Mouse (Mus musculus) ES-E14 (cell line): ENCODE data around the gene Lurap1l. TPM values are rescaled to one million over a fixed set of nuclear protein-coding genes. Genes with fewer than 3 reads are reported as not detected.

ENCODE experiments used
- DNase-seq: peaks from one replicate; pipeline ENCODE4 v3.0.0-alpha.2; 2013; ENCODE audit warnings: low read depth, low spot score
- H3K27ac ChIP-seq: 2 replicates; pipeline ENCODE4 v1.5.1; 2012; ENCODE audit warnings: low read depth, mild to moderate bottlenecking, low read length, moderate library complexity, mixed read lengths; ENCODE audit not compliant: poor library complexity, insufficient read depth, severe bottlenecking
- H3K36me3 ChIP-seq: 2 replicates; pipeline ENCODE4 v1.6.1; 2012; ENCODE audit warnings: mild to moderate bottlenecking, low read length, moderate library complexity, mixed read lengths; ENCODE audit not compliant: control insufficient read depth, poor library complexity, insufficient read depth, severe bottlenecking
- H3K4me1 ChIP-seq, 2 experiments: fragments of 150-350 bp in 1 of 2; sonication (generic) in 1 of 2; 2 replicates each; pipeline ENCODE4 v1.6.1; 2012; ENCODE audit warnings: low read length in 2 of 2, mild to moderate bottlenecking in 1 of 2, mixed read lengths in 1 of 2; ENCODE audit not compliant: control insufficient read depth in 2 of 2, insufficient read depth in 2 of 2, poor library complexity in 1 of 2
- H3K4me3 ChIP-seq, 2 experiments: fragments of 150-350 bp in 1 of 2; sonication (generic) in 1 of 2; 2 replicates each; pipeline ENCODE4 v1.5.1; 2012; ENCODE audit warnings: low read length in 2 of 2, low read depth in 1 of 2, mild to moderate bottlenecking in 1 of 2, mixed read lengths in 1 of 2; ENCODE audit not compliant: insufficient read depth in 1 of 2, poor library complexity in 1 of 2, severe bottlenecking in 1 of 2
- H3K9ac ChIP-seq: 2 replicates; pipeline ENCODE4 v1.6.1; 2012; ENCODE audit warnings: low read depth, mild to moderate bottlenecking, low read length, mixed read lengths; ENCODE audit not compliant: poor library complexity, insufficient read depth, severe bottlenecking
- H3K9me3 ChIP-seq: fragments of 150-350 bp; sonication (generic); 2 replicates; pipeline ENCODE4 v1.6.1; 2012; ENCODE audit warnings: low read depth, mild to moderate bottlenecking, low read length; ENCODE audit not compliant: control insufficient read depth, insufficient read depth
- CHD2 ChIP-seq: IDR thresholded peaks from 2 replicates; pipeline ENCODE4 v1.6.1; 2014; ENCODE audit warnings: mild to moderate bottlenecking, low read depth, low read length, inconsistent platforms
- HCFC1 ChIP-seq: IDR thresholded peaks from 2 replicates; pipeline ENCODE4 v1.6.1; 2012; ENCODE audit warnings: low read length, inconsistent platforms, borderline replicate concordance; ENCODE audit not compliant: insufficient read depth
- MAFK ChIP-seq: IDR thresholded peaks from 2 replicates; pipeline ENCODE4 v1.6.1; 2014; ENCODE audit warnings: mild to moderate bottlenecking, low read depth, low read length, inconsistent platforms; ENCODE audit not compliant: insufficient read depth
- ZC3H11A ChIP-seq: IDR thresholded peaks from 2 replicates; pipeline ENCODE4 v1.6.1; 2012; ENCODE audit warnings: low read depth, mild to moderate bottlenecking, inconsistent platforms, low read length, borderline replicate concordance
- ZNF384 ChIP-seq: IDR thresholded peaks from 2 replicates; pipeline ENCODE4 v1.6.1; 2012; ENCODE audit warnings: low read depth, low read length, inconsistent platforms
- in situ Hi-C, 2 experiments: fragments of 600-800 bp; cut with MboI; formaldehyde crosslinking; loops; one replicate each; pipeline ENCODE4 v1.15.1; 2025; ENCODE audit warnings: low sequenced_read_pairs in 2 of 2, inconsistent platforms in 1 of 2; ENCODE audit not compliant: unreplicated experiment in 2 of 2
- total RNA-seq: library from RNA; depleted of rRNA; stranded (reverse); fragments of 300-350 nt; gene quantifications from 2 replicates; pipeline ENCODE4 v1.2.3, GENCODE M21; 2012; rRNA removed

Gene Lurap1l
- total RNA-seq, 1 experiment, result 2.5 TPM

DNA sequence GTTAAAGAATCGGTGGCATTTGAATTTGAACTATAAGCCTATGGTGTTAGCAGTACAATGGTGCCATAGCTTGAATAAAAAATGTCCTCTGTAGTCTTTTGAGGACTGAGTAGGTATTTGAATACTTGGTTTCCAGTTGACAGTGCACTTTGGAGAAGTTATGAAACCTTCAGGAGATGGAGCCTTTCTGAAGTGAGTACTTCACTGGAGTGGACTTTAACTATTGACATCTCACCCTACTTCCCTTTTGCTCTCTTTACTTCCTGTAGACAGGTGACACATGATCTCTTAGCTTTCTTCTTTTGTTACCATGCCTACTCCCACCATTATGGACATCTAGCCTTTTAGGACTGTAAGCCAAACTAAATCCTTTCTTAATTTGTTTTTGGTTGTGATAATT lies 80.4 kb downstream of the Lurap1l start:
- Histone ChIP-seq H3K4me3 (no peak overlapping the region), H3K36me3 (no peaks in the 10 kb centered on the region), H3K9me3 (no peaks in the 10 kb centered on the region), H3K4me1 (no peaks in the 10 kb centered on the region), H3K9ac (no peak overlapping the region), H3K27ac (no peak overlapping the region)
- no peak for DNase-seq
- in situ Hi-C loops, result no loop called here
- no peak for TF ChIP-seq MAFK
- no peak for TF ChIP-seq ZNF384
- no peak for TF ChIP-seq CHD2
- no peak for TF ChIP-seq HCFC1
- TF ChIP-seq ZC3H11A, result no peak

GRCm38 (mm10) chr4:81003528-81003927 lies 93.1 kb downstream of the Lurap1l start:
- Histone ChIP-seq H3K9ac (no peak overlapping the region), H3K36me3 (no peaks in the 10 kb centered on the region), H3K4me3 (no peak overlapping the region), H3K4me1 (no peaks in the 10 kb centered on the region), H3K9me3 (no peaks in the 10 kb centered on the region), H3K27ac (no peak overlapping the region)
- TF ChIP-seq MAFK (no peak), HCFC1 (no peak), CHD2 (no peak), ZC3H11A (no peak), ZNF384 (no peak)
- in situ Hi-C loops, result no loop called here
- no peak for DNase-seq

Other genes starting within 250 kb of the Lurap1l start
- not detected in 2 replicates for gene Tyrp1, start 76.5 kb upstream of the Lurap1l start, total RNA-seq